Comparison of ENCODE assay signal across 12 mouse cellular contexts in the genomic region with DNA sequence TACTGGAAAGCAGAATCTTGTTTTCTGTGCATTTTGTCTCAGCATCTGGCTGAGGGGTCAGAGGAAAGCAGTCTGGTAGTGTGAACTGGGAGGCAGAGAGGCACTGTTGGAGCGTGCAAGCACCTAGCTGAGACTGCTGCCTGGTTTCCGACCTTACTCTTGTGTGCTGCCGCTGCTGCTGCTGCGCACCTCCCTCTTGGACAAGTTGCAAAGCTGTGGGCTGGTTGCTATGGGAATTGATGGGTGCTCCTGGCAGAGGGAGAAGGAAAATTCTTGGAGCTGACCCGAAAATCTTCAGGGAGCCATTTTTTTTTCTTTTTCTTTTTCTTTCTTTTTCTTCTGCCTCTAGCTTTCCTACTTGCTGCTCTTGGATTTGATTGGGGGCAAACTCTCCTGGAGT.
DNase-seq lines count a peak whose midpoint lies in the region; ATAC-seq lines count a peak whose summit lies in the region.
"Had no signal": no experiment of that assay in that cellular context is flagged by ENCODE, and none has a peak within 500 bp of the region (broad histone marks: within the 10 kb centered on the region; RNA-seq: fewer than 3 reads in every experiment).

No protein-coding gene starts in this region.

- H3K9me3 ChIP-seq in stomach, embryonic 16.5 days (replicated peaks; ENCODE audit: control insufficient read depth, low read length): 0 out of 2 replicates have a peak, but pooled peaks cover 3% of the 10 kb centered on the region
- H3K9me3 ChIP-seq: embryonic facial prominence, embryonic 12.5 days; heart, embryonic 15.5 days; limb, embryonic 13.5 days had no signal

- 56% methylated on average over 5 of the region's 5 CpGs for WGBS in stomach, embryonic 16.5 days

- H3K27ac ChIP-seq in stomach, embryonic 16.5 days (ENCODE audit: low read length): no peak overlapping the region
- H3K27ac ChIP-seq: embryonic facial prominence, embryonic 12.5 days; heart, embryonic 15.5 days; limb, embryonic 13.5 days had no signal

- ATAC-seq in stomach, embryonic 16.5 days (ENCODE audit: insufficient read depth, low FRiP score): peak; percentile 47; the same call in 1 of the 2 replicates

- H3K9ac ChIP-seq in stomach, embryonic 16.5 days (ENCODE audit: low read length): no peak overlapping the region
- H3K9ac ChIP-seq: embryonic facial prominence, embryonic 12.5 days; heart, embryonic 15.5 days; limb, embryonic 13.5 days had no signal

- no peaks in the 10 kb centered on the region for H3K36me3 ChIP-seq in stomach, embryonic 16.5 days (ENCODE audit: control insufficient read depth, insufficient read depth, low read length)
- H3K36me3 ChIP-seq: embryonic facial prominence, embryonic 12.5 days; heart, embryonic 15.5 days; limb, embryonic 13.5 days had no signal

- no peak overlapping the region for H3K4me3 ChIP-seq in stomach, embryonic 16.5 days (replicated peaks; ENCODE audit: low read length)
- H3K4me3 ChIP-seq: embryonic facial prominence, embryonic 12.5 days; heart, embryonic 15.5 days; limb, embryonic 13.5 days; myocyte had no signal

- no peaks in the 10 kb centered on the region for H3K27me3 ChIP-seq in stomach, embryonic 16.5 days (ENCODE audit: control insufficient read depth, insufficient read depth, low read length)
- H3K27me3 ChIP-seq: embryonic facial prominence, embryonic 12.5 days; heart, embryonic 15.5 days; limb, embryonic 13.5 days had no signal

- peaks cover 9% of the 10 kb centered on the region for H3K4me1 ChIP-seq in stomach, embryonic 16.5 days (ENCODE audit: control insufficient read depth, insufficient read depth, low read length)
- H3K4me1 ChIP-seq: embryonic facial prominence, embryonic 12.5 days had no signal

- H3K4me2 ChIP-seq in stomach, embryonic 16.5 days (ENCODE audit: low read depth, low read length): no peak overlapping the region
- H3K4me2 ChIP-seq: embryonic facial prominence, embryonic 12.5 days; heart, embryonic 15.5 days; limb, embryonic 13.5 days had no signal

- DNase-seq in adrenal gland, postnatal 10 days: peak; percentile 61
- DNase-seq in adrenal gland, postnatal 4 days (ENCODE audit: low spot score in 2 of 2): no peak
- peak; percentile 8 for DNase-seq in ovary, adult 18-20 months (ENCODE audit: low spot score)
- DNase-seq in ovary, postnatal 10 days (ENCODE audit: low spot score): no peak
- peak; percentile 46 to 70 for DNase-seq in left cerebral cortex, postnatal 10 days (ENCODE audit: extremely low spot score in 1 of 2, low spot score in 2 of 2)
- DNase-seq in embryo, embryonic 10.5 days (ENCODE audit: low spot score): no peak
- DNase-seq in thymus, adult 18-20 months: no peak

- intact Hi-C loops in left cerebral cortex, postnatal 10 days (cut with DNase I): no loop called here

Comparison
In these comparisons a context has a peak if more than half of its experiments do, and no peak if none do; other contexts are left out.
1. DNase-seq: peak in adrenal gland, postnatal 10 days (single experiment), ovary, adult 18-20 months (single experiment) and left cerebral cortex, postnatal 10 days (2 of 2); none in adrenal gland, postnatal 4 days (0 of 2), ovary, postnatal 10 days (single experiment), embryo, embryonic 10.5 days (single experiment) and thymus, adult 18-20 months (0 of 2).